Mouse (Mus musculus) limb, embryonic 10.5 days (tissue): ENCODE measurements around the gene Man1c1. TPM values are rescaled to one million over a fixed set of nuclear protein-coding genes. Genes with fewer than 3 reads are reported as not detected.

Source experiments
- DNase-seq: peaks from one replicate; pipeline ENCODE4 v3.0.0-alpha.2; 2017; ENCODE audit warnings: low spot score
- H3K27ac ChIP-seq: fragments of 300-500 bp; sonication (generic); 2 replicates; pipeline ENCODE4 v1.5.1; 2016; ENCODE audit warnings: mild to moderate bottlenecking
- H3K27me3 ChIP-seq: fragments of 300-500 bp; sonication (generic); 2 replicates; pipeline ENCODE4 v1.6.1; 2016; ENCODE audit warnings: low read depth, mild to moderate bottlenecking; ENCODE audit not compliant: poor library complexity, severe bottlenecking
- H3K36me3 ChIP-seq: fragments of 300-500 bp; sonication (generic); 2 replicates; pipeline ENCODE4 v1.6.1; 2016; ENCODE audit warnings: mild to moderate bottlenecking, moderate library complexity
- H3K4me1 ChIP-seq: fragments of 300-500 bp; sonication (generic); 2 replicates; pipeline ENCODE4 v1.6.1; 2016
- H3K4me3 ChIP-seq: fragments of 300-500 bp; sonication (generic); 2 replicates; pipeline ENCODE4 v1.5.1; 2016; ENCODE audit warnings: mild to moderate bottlenecking, moderate library complexity
- H3K9me3 ChIP-seq: fragments of 300-500 bp; sonication (generic); replicated peaks from 2 replicates; pipeline ENCODE4 v1.6.1; 2016; ENCODE audit warnings: mild to moderate bottlenecking
- WGBS: fragments of 180-500 bp; shearing (Covaris S2); methylation state at CpG from one replicate; pipeline ENCODE4 v1.1.7; 2016; 5-methylcytosine and 5-hydroxymethylcytosine counted together
- polyA plus RNA-seq: library from polyadenylated mRNA; unstranded; fragments of >200 nt; fragmentation: Nextera tagmentation; extraction: Ambion mirVana; gene quantifications from 2 replicates; pipeline ENCODE4 v1.2.1, GENCODE M21; 2016

Gene Man1c1
- polyA plus RNA-seq, 1 experiment from 2014 or later: 2.0 TPM

GRCm38 (mm10) chr4:134739530-134739929 lies 35.4 kb upstream of the Man1c1 start:
- Histone ChIP-seq H3K27ac (no peak overlapping the region), H3K27me3 (peaks cover 43% of the 10 kb centered on the region), H3K36me3 (no peaks in the 10 kb centered on the region), H3K4me3 (no peak overlapping the region), H3K4me1 (peaks cover 56% of the 10 kb centered on the region), H3K9me3 (no peaks in the 10 kb centered on the region)
- WGBS: 65% methylated on average over 3 of the region's 3 CpGs
- DNase-seq: no peak

GRCm38 (mm10) chr4:134737365-134737910 lies 33.3 kb upstream of the Man1c1 start:
- Histone ChIP-seq H3K4me3 (no peak overlapping the region), H3K27me3 (peaks cover 47% of the 10 kb centered on the region), H3K27ac (peak overlapping the region; percentile 44; the same call in 1 of the 2 replicates), H3K9me3 (no peaks in the 10 kb centered on the region), H3K36me3 (no peaks in the 10 kb centered on the region), H3K4me1 (peaks cover 71% of the 10 kb centered on the region)
- no peak for DNase-seq
- 61% methylated on average over 14 of the region's 14 CpGs for WGBS

- 40% methylated on average over 7 of the region's 7 CpGs for WGBS
These were observed 32.1 kb upstream of the Man1c1 start for GRCm38 (mm10) chr4:134736147-134736546.

GRCm38 (mm10) chr4:134734629-134735081 lies 30.6 kb upstream of the Man1c1 start:
- DNase-seq: no peak
- H3K27ac ChIP-seq: peak overlapping the region; percentile 64
- peaks cover 72% of the 10 kb centered on the region for H3K4me1 ChIP-seq
- peaks cover 64% of the 10 kb centered on the region for H3K27me3 ChIP-seq
- H3K4me3 ChIP-seq: peak overlapping the region; percentile 24; the same call in 1 of the 2 replicates
- WGBS: 55% methylated on average over 9 of the region's 9 CpGs
- no peaks in the 10 kb centered on the region for H3K9me3 ChIP-seq
- H3K36me3 ChIP-seq: no peaks in the 10 kb centered on the region

More at GRCm38 (mm10) chr4:134736147-134736546, 32.1 kb upstream of the Man1c1 start:
- no peaks in the 10 kb centered on the region for H3K9me3 ChIP-seq
- H3K4me3 ChIP-seq: no peak overlapping the region
- H3K27ac ChIP-seq: peak overlapping the region; percentile 44; the same call in 1 of the 2 replicates
- no peaks in the 10 kb centered on the region for H3K36me3 ChIP-seq
- no peak for DNase-seq
- peaks cover 63% of the 10 kb centered on the region for H3K4me1 ChIP-seq
- peaks cover 54% of the 10 kb centered on the region for H3K27me3 ChIP-seq

GRCm38 (mm10) chr4:134734038-134734628 lies 30.0 kb upstream of the Man1c1 start:
- peak; percentile 64 for DNase-seq
- Histone ChIP-seq H3K27me3 (peaks cover 68% of the 10 kb centered on the region), H3K9me3 (no peaks in the 10 kb centered on the region), H3K4me3 (peak overlapping the region; percentile 24), H3K36me3 (no peaks in the 10 kb centered on the region), H3K4me1 (peaks cover 74% of the 10 kb centered on the region), H3K27ac (peak overlapping the region; percentile 64; the same call in 1 of the 2 replicates)
- 5% methylated on average over 13 of the region's 13 CpGs for WGBS

- DNase-seq: no peak
- Histone ChIP-seq H3K36me3 (no peaks in the 10 kb centered on the region), H3K9me3 (no peaks in the 10 kb centered on the region), H3K4me3 (no peak overlapping the region), H3K27ac (no peak overlapping the region), H3K4me1 (peaks cover 75% of the 10 kb centered on the region), H3K27me3 (peaks cover 66% of the 10 kb centered on the region)
- 66% methylated on average over 9 of the region's 9 CpGs for WGBS
These were observed 29.3 kb upstream of the Man1c1 start for GRCm38 (mm10) chr4:134733371-134733770.

GRCm38 (mm10) chr4:134730106-134730505 lies 26.0 kb upstream of the Man1c1 start:
- Histone ChIP-seq H3K4me3 (no peak overlapping the region), H3K9me3 (no peaks in the 10 kb centered on the region), H3K27ac (no peak overlapping the region), H3K36me3 (no peaks in the 10 kb centered on the region), H3K4me1 (peaks cover 52% of the 10 kb centered on the region), H3K27me3 (peaks cover 47% of the 10 kb centered on the region)
- WGBS: 8% methylated on average over 8 of the region's 8 CpGs
- no peak for DNase-seq

GRCm38 (mm10) chr4:134725735-134726345 lies 21.8 kb upstream of the Man1c1 start:
- H3K27me3 ChIP-seq: peaks cover 21% of the 10 kb centered on the region
- H3K36me3 ChIP-seq: no peaks in the 10 kb centered on the region
- no peak overlapping the region for H3K4me3 ChIP-seq
- no peak overlapping the region for H3K27ac ChIP-seq
- peaks cover 34% of the 10 kb centered on the region for H3K4me1 ChIP-seq
- WGBS: 72% methylated on average over 13 of the region's 13 CpGs
- no peak for DNase-seq
- H3K9me3 ChIP-seq: no peaks in the 10 kb centered on the region

GRCm38 (mm10) chr4:134724974-134725373 lies 20.9 kb upstream of the Man1c1 start:
- Histone ChIP-seq H3K36me3 (no peaks in the 10 kb centered on the region), H3K9me3 (no peaks in the 10 kb centered on the region), H3K4me1 (peaks cover 32% of the 10 kb centered on the region), H3K27ac (no peak overlapping the region), H3K27me3 (peaks cover 12% of the 10 kb centered on the region), H3K4me3 (no peak overlapping the region)
- 51% methylated on average over 4 of the region's 4 CpGs for WGBS
- no peak for DNase-seq

- 75% methylated on average over 3 of the region's 3 CpGs for WGBS
- peaks cover 24% of the 10 kb centered on the region; the same call in 1 of the 2 replicates for H3K4me1 ChIP-seq
- H3K4me3 ChIP-seq: no peak overlapping the region
- no peak overlapping the region for H3K27ac ChIP-seq
- H3K9me3 ChIP-seq: no peaks in the 10 kb centered on the region
- H3K36me3 ChIP-seq: no peaks in the 10 kb centered on the region
- no peaks in the 10 kb centered on the region for H3K27me3 ChIP-seq
- no peak for DNase-seq
These were observed 19.2 kb upstream of the Man1c1 start for GRCm38 (mm10) chr4:134723251-134723650.

- WGBS: 91% methylated on average over 6 of the region's 6 CpGs
- Histone ChIP-seq H3K27ac (no peak overlapping the region), H3K4me3 (no peak overlapping the region), H3K4me1 (peaks cover 16% of the 10 kb centered on the region; the same call in 1 of the 2 replicates), H3K27me3 (no peaks in the 10 kb centered on the region), H3K36me3 (no peaks in the 10 kb centered on the region), H3K9me3 (no peaks in the 10 kb centered on the region)
- no peak for DNase-seq
These were observed 17.0 kb upstream of the Man1c1 start for GRCm38 (mm10) chr4:134721076-134721475.

- no peaks in the 10 kb centered on the region for H3K36me3 ChIP-seq
- H3K4me1 ChIP-seq: peaks cover 16% of the 10 kb centered on the region; the same call in 1 of the 2 replicates
- no peaks in the 10 kb centered on the region for H3K27me3 ChIP-seq
- no peaks in the 10 kb centered on the region for H3K9me3 ChIP-seq
- 66% methylated on average over 3 of the region's 3 CpGs for WGBS
- DNase-seq: no peak
- 0 out of 2 replicates have a peak overlapping the region, but pooled peaks have one; percentile 3 for H3K27ac ChIP-seq
- H3K4me3 ChIP-seq: no peak overlapping the region
These were observed 16.3 kb upstream of the Man1c1 start for GRCm38 (mm10) chr4:134720371-134720770.

GRCm38 (mm10) chr4:134719489-134719888 lies 15.4 kb upstream of the Man1c1 start:
- Histone ChIP-seq H3K4me1 (peaks cover 11% of the 10 kb centered on the region; the same call in 1 of the 2 replicates), H3K4me3 (no peak overlapping the region), H3K9me3 (no peaks in the 10 kb centered on the region), H3K27ac (no peak overlapping the region), H3K27me3 (no peaks in the 10 kb centered on the region), H3K36me3 (no peaks in the 10 kb centered on the region)
- 84% methylated on average over 8 of the region's 8 CpGs for WGBS
- no peak for DNase-seq
